Mouse (Mus musculus) adipocyte (in vitro differentiated cells): ENCODE measurements around the gene Plcd3.

Experiments used
- DNase-seq: peaks from one replicate; pipeline ENCODE4 v3.0.0-alpha.2; 2016; ENCODE audit warnings: low spot score

Plcd3 gene

DNA sequence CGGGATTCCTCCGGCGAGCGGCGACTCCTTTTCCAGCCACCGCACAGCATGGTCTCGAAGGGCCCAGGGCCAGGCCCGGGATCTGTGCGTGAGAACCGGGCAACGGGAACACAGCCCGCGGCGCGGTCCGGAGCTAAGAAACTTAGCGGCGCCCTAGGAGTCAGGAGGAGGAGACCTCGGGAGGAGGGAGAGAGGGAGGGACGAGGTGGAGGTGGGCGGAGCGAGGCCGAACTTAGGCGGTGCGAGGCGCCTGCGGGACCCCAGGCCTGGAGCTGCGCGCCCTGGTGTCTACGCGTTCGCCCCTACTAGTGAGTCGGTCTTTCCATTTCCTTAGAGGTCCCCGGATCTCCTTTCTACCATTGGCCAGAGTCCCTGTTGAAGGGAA is at the start of gene Plcd3, which contains the start of gene Acbd4:
Gene Plcd3 (minus strand): TSS at position 178 of the 385 bp plus-strand sequence.
Gene Acbd4 (plus strand): TSS at position 202 of the 385 bp plus-strand sequence.
- DNase-seq, result peak; percentile 87

DNA sequence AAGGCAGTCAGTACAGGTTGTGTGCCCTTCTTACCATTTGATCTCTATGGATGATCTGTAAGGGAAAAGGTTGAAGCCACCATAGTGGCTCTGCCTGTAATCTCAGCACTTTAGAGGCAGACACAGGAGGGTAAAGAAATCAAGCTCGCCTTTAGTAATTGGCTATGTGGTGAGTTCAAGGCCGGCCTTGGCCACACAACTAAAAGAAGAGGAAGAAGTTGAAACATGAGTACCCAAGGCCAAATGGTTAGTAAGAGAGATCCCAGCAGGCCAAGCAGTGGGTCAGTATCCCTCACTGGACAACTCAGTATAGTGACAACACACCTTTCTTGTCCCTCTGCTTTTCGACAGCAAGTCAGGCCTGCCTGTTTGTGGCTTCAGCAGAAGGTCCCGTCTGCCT is 48.3 kb upstream of the Plcd3 start:
- DNase-seq, result no peak

DNA sequence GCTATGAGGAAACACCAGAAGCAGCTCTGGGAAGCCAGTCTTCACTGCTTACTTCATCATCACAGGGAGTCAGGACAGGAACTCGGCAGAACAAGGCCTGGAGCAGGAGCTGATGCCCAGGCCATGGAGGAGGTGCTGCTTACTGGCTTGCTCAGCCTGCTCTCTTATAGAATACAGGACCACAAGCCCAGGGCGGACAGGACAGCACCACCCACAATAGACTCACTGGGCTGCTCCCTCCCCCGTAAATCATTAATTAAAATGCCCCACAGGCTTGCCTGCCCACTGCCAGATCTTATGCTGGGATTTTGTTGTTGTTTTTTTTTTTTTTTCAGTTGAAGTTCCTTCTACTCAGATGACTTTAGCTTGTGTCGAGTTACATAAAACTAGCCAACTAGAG is 46.3 kb upstream of the Plcd3 start:
- DNase-seq, result no peak

DNA sequence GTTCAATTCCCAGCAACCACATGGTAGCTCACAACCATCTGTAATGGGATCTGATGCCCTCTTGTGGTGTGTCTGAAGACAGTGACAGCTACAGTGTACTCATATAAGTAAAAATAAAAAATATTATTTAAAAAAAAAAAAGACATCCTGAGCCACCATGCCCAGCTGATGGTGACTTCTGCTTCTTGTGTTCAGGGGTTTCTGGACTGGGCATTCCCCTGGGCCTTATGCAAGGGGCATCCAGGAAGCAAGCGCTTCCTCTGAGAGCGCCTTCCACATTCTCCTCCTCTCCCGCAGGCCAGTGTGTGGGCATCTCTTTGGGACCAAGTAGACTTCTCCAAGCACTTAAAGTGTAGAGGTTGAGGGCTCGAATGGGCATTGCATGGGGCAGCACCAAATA is 44.9 kb upstream of the Plcd3 start:
- DNase-seq, result no peak

DNA sequence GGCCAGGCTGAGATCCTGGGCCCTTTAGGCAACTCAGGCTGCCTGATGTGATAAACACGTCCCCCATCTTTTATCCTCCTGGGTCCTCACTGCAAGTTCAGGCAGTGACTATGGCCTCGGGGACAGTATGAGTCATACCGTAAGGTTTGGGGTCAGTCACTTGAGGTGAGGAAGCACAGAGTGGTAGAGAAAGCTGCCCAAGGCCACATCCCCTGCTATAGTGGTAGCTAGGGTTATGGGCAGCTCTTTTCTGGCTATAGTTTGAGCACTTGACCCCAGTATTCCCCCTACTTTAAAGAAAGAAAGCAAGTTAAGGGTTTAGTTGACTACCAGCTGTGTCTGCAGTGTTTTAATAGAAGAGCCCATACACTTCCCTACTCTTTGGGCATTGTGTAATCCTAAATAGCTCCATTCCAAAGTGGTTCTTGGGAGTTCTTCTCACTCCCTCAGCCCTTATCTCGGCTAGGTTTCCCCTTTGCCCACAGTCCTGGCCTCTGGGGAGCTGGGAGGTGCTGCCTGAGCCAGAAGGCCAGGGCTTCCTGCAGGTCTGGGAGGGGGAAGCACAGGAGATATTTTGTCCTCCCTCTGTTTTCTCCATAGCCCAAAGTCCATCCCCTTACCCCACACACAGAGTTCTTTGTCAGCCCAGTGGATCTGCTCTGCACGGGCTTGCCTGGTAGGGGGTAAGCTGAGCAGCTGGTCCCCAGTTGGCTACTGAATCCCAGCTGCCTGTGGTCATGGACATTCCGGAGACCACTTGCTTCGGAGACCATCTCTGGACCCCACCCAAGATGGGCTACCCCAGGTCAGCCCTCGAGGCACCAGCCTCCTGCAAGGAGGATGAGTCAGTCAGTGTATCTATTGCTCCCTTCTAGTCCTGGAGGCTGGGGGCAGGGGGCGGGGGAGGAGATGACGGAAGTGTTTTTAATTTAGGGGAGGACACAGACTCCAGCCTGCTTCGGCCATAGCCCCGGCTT is 43.1 kb upstream of the Plcd3 start:
- DNase-seq, result peak; percentile 84

DNA sequence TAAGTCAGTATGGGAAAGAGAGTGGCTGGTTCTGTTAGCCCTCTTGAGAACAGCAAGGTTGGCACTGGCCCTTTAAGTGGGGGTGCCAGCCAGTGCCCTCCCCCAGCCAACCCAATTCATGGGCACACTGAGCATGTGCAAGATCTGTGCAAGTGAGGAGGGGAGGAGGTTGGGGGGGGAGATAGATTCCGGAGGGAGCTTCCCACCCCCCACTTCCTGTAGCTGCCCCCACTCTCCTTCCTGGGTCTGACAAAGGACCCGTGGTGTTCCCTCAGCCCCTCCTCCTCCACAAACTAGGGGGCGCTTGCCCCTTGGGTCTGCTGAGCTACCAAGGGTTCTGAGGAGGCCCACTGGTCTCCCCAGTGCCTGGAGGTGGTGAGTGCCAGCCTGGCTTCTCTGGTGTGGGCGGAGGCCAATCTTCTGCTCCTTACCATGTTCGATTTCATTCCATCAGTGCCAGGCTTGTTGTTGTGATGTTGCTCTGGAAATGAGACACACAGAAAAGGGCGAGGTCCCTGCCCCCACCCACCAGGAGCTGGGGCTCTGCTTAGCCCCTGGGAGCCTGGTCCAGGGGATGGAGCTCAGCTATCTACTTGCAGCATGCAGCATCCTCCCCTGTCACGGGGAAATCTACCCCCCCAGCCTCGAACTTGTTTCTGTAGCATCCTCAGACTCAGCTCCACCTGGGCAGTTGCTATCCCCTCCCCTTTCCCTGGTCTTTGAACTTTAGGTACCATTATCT is 41.2 kb upstream of the Plcd3 start:
- DNase-seq, result peak; percentile 70

DNA sequence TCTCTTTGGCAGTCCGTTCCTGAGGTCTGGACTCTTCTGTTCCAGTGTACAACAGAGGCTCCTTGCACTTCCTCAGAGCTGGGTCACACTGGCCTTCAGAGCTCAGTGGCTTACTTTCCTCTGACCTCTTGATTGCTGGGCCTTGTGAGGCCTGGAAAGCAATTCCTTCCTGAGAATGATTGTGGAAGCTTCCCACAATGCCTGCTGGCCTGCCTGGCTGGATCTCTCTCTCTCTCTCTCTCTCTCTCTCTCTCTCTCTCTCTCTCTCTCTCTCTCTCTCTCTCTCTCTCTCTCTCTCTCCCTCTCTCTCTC is 40.4 kb upstream of the Plcd3 start:
- peak; percentile 71 for DNase-seq

DNA sequence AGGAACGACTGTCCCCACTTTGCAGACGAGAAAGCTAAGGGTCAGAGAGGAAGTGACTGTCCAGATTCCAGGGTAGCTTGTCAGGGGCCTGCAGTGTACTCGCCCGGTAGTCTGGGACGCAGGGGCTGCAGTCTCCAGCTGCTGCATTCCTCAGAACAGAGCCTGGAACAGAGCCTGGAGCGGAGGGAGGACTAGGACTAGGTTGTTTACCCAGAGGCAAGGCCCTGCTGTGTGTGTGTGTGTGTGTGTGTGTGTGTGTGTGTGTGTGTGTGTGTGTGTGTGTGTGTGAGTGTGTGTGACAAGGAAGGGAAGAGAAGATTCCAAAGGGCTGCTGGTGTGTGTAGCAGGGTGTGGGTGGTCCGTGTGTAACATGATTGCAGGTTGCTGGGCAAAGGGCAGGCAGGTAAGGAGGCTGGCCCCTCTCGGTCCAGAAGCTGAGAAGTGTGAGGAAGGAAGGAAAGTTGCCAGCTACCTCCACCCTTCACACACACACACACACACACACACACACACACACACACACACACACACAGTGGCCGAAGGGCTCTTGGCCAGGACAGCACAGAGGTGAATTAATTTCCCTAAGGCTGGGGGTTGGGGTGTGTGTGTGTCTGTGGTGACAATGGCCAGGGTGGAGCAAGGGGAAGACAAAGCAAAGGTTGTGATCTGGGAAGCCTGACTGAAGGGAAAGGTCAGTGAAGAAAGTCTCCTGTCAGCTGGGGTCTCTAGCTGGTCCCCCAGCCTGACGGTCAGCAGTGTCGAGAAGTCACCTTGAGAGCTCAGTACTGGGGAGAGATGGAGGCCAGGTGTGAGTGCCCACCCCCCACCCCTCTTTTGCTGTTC is 39.9 kb upstream of the Plcd3 start:
- DNase-seq, result peak; percentile 88

DNA sequence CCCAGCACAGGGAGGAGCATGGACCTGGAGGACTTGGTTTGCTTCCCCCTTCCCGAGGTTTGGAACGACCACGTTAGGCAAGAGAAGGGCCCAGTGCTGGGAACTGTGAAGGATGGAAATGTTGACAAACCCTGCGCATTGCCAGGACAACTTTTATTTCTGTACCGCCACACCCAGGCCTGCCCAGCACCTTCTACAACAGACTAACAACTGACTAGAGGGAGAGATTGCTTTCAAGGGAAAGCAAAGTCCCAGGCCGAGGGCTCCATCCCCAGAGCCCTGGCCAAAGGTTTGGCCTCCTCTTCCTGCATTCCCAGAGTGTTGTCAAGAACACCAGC is 39.3 kb upstream of the Plcd3 start:
- DNase-seq, result no peak

DNA sequence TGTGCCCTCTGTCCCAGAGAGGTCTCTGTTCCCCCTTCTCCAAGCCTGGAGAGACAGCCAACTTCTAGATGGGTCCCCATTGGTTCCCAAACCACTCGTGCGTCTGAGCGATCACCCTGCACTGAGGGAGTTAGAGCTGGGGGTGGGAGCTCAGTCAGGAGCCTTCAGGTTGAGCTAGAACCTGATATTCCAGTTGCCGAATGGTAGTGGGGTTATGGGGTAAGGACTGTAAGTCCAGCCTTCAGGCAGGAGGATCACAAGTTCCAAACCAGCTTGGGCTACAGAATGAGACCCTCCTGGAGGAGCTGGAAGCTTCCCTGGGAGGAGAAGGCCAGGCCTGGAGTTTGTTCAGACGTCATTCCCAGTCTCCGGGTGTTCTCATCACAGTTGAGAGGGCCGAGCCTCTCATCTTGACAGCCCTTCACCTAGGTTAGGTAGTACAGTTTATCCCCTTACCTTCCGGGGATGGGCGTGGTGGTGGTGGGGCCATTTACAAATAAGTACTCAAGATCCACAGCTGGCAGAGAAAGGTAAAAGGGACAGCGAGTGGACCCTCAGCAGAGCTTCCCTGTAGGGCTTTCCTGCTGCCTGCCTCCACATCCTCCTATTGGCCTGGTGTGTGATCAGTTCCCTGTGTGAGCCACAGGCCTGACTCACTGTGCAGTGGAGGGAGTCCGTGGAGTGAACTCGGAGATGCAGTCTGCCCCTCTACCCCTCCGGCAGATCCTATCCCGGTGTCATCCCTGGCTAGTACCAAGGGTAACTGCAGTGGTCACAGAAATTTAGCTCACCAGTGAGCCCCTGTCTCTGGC is 38.7 kb upstream of the Plcd3 start:
- DNase-seq, result no peak

DNA sequence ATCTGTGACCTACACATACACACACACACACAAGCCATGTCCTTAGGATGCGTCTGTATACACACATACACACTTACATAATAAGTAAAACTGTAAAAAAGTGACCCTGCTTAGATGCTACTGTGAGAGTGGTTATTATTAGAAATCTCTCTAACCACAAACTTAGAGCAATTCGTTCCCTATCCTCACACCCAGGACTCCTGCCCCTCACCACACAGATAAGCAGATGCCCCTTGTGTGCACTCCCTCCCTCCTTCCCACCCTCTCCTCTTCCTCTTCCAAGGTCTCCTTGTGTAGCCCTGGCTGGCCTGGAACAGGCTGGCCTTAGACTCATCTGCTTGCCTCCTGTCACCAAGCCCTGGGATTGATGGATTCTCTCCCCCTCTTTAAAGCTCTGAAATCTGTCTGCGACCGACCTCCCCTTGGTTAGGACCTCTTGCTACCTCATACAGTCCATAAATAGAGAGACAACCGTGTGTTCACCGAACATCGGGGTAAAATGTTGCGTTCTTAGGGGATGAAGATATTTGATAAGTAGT is 34.6 kb upstream of the Plcd3 start:
- DNase-seq, result no peak

DNA sequence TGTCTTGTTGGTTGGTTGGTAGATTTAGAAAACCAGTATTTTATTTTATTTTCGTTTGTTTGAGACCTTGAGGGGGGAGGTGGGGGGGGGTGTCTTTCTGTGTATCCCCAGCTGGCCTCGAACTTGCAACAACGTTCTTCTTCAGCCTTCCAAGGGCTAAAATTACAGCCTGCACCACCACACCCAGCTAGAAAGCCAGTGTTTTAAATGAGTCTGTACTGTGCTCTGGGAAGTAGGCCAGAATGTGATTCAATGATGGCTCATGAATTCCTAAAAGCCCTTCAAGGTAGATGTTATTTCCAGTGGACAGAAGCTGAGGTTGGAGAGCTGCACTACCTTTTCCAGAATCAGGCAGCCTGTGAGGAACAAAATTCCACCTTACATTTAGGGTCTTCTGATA is 32.8 kb upstream of the Plcd3 start:
- DNase-seq, result peak; percentile 74

DNA sequence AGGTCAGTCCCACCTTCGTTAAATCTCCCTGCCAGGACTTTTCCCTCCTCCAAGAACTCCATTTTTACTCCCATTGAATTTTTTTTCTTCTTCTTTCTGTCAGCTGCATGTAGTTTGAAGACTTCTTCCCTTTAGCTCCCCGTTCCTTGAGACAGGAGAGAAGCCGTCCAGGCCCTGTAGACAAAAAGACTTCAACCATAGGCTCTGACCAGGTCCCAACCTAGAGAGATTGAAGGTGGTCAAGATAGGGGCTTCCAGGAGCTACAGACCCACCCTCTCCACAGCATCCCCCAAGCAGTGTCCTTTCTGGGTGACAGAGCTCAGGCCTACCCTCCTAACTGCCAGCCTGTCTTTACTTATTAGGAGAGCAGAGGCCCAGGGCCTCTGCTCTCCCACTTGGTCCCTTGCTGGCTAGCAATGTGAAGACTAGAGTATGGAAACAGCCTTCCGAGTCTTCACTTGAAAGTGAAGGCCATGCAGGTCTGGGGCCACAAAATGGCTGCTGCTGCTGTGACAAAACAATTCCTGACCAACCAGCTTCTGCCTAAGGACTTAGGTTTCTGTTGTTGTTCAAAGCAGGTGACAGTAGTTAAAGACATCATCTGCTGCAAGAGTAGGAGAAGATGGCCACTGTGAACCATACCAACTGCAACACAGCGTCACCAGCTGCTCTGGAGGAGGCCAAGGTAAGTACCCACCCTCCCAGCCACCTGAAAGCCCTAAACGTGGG is 32.2 kb upstream of the Plcd3 start:
- peak; percentile 54 for DNase-seq

DNA sequence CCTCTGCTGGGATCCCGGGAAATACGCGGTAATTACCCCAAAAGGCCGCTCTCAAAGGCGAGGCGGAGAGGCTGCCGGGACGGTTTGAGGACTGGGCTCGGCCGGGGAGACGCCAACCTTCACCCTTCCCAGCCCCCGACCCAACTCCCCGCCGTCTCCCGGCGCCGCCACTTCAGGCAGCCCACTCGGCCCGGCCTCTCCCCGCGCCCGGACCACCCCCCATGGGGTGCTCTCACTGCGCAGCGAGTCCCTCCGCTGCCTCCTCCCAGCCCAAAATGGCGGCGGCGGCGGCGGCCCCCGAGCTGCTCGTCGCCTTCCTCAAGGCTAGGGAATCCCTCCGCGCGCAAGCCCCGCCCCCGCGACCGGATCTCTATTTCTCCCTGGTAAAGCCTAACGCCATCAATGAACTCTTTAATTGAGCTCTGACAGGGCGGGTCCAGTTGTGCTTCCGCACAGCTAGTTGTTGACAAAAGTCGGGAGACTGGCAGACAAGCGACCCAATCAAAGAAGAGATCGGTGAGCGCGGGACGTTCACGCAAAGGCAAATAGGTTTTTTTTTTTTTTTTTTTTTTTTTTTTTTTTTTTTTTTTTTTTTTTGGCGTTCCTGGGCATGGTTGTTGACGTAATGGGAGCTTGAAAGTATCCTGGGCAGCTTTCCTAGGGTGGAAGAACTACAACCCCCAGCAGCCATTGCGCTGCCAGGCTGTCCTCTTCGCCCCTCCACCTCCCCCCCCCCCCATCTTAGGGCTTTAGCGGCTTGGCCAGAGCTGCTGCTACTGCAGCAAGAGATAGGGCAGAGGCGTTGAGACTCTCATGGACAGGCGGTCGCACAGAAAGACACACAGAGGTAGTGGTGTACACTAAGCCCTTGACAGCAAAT is 31.4 kb upstream of the Plcd3 start:
- peak; percentile 100 for DNase-seq

DNA sequence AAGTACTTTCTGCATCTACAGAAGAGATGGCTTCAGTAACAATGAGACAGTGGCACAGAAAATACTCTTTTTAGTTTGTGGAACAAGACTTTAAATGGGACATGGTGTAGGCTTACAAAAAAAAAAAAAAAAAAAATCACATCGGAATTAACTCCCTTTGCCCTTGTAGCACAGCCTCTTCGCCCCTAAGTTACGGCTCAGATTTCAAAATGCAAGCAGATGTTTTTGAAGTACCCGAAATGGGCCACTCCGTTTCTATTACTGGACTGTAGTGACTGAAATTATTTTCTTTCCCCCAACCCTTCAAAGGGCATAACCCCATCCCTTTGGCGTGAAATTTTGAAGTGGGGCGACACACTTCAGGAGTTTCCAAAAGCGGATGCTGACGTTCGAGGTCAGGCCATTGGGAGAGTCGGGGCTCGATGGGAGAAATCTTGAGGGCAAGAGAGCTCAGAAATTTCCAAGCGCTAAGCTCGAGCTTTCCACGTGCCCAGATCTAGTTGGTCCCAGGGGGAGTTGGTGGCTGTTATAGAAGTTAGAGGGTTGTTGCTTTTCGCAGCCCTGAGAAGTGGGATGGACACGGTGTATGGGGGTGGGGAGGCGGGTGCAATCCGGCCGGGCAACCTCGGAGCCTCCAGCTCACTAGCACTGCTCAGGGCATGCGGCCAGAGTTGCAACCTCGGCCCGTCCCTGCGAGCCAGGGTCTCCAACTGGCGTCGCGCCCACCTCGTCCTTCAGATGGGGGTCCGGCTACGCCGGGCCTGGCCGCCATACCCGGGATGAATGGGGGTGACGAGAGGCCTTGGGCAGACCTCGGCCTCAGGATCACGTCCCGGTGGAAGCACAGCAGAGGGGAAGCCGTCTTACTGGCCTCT is 30.5 kb upstream of the Plcd3 start, which contains the start of gene Hexim2:
Gene Hexim2 (plus strand): TSS at position 729 of the 875 bp plus-strand sequence.
- peak; percentile 82 for DNase-seq

DNA sequence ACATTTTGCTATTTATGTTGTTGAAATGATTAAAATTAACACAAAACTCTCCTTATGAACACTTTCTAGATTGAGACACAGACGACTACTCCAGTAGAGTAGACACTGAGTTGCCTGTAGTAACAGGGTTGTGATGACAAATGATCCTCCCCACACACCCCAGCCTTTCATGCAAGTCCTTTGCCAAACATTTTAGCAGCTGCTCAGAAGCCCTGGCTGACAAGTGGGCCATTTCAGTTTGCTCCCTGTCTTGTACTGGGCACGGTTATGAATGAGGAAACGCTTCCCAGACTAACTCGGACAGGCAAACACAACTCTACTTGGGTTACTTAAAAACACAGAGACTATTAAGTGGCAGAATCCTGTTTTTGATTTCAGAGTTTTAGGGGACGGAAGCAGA is 18.9 kb upstream of the Plcd3 start:
- DNase-seq, result peak; percentile 68

DNA sequence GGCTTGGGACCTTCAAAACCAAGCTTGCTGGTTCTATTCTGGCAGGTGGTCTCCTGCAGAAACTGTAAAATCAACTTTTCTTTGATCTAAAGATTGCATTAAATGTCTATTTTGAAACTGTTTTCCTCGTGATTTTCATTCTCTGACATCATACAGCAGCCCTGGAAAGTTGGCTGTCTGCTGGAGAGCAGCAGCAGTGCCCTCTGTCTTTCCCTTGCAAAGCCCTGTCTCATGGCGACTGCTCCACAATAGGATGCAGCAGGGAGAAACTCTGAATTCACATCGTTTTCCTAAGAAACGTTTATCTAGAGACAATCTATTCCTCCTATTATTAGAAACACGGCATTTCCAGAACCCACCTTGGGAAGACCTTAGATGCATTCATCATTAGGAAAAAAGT is 18.2 kb upstream of the Plcd3 start:
- peak; percentile 71 for DNase-seq

DNA sequence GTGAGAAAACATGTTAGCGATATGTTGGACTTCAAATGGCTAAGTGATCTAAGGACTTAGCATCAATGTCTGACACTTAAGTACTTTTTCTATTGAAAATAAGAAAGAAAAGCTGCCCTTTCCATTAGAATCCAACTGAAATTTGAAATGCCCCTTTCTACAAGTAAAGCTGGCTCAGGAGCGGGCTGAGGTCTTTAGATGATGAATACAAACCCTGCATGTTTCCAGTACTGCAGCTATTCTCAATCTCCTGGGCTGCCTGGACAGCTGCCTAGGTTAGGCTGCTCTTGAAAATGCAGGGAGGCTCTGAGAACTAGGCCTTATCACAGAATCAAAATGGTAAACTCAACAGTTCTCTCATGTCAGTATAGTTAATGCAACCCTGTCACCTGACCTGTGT is 17.4 kb upstream of the Plcd3 start:
- no peak for DNase-seq
